Mouse (Mus musculus) heart, postnatal 0 days (tissue): ENCODE results near the gene Cep55.

Source experiments
- CTCF ChIP-seq: IDR thresholded peaks from 2 replicates; pipeline ENCODE4 v1.5.1; 2016; ENCODE audit warnings: antibody characterized with exemption, control low read depth, low read depth
- EP300 ChIP-seq: IDR thresholded peaks from 2 replicates; pipeline ENCODE4 v1.6.1; 2016; ENCODE audit warnings: antibody characterized with exemption, low read depth

DNA sequence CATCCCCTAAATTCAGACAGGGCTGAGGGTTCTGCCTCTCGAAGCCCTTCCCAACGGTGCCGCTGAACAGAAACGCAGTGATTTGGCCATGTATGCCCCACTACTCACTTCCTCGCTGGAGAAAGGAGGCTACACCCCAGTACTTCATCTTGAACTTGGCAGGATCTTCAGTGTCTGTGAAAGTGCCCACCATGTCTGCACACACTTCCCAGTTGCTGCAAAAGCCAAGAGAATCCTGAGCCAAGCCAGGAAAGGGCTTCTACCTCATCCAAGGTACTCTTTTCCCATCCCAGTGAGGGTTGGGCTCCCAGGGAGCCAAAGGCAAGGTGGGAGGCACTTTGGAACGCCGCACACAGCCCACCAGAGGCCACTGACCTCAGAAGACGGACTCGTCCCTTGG lies 69.1 kb downstream of the Cep55 start:
- no peak for TF ChIP-seq CTCF
- no peak for TF ChIP-seq EP300
